Mouse (Mus musculus): Measurements from ENCODE around the gene Tmprss2.
"Not testable (repeated sequence)": the region's sequence is repeated elsewhere in the genome, so short reads cannot be mapped to it uniquely, and the experiment has no call there.

Tmprss2 gene

DNA sequence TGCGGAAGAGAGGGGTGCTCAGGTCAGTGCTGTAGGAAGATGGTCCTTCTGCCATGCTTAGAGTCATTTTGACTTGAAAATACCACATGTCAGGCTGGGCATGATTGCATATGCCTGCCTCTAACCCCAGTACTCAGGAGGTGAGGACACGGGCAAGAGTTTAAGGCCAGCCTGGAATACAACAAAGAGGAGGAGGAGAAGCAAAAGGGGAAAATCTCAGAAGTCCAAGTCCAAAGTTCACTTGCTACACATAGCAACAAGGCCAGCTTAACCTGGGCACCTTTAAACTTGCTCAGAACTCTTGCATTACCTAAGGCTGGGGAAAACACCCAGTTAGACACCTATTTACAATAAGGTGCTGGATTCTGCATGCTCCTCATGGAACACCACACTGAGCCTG lies 19.5 kb downstream of the Tmprss2 start:
- no peak for DNase-seq (ENCODE audit: low read depth, low spot score)

DNA sequence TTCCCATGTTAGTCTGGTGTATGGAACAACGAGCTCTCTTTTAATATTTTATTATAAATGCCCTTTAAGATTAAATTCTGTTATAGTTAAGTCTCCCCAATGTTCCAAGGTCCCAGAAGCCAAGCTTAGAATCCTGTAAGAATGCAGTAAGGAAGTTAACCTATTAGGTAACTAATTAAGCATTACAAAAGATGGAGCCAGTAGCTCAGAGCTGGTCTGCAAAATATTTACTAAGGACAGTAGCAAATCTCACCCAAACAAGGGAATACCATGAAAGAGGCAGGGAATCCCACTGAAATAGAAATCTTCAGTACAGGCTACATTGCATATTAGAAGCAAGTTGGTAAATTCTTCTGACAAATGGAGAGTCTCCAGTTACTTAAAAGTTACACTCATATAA lies 28.1 kb downstream of the Tmprss2 start:
- DNase-seq (ENCODE audit: low read depth, low spot score) = not testable (repeated sequence)

- no peak for DNase-seq (ENCODE audit: low read depth, low spot score)
Observed at GRCm38 (mm10) chr16:97569426-97569825, 41.6 kb downstream of the Tmprss2 start.

DNA sequence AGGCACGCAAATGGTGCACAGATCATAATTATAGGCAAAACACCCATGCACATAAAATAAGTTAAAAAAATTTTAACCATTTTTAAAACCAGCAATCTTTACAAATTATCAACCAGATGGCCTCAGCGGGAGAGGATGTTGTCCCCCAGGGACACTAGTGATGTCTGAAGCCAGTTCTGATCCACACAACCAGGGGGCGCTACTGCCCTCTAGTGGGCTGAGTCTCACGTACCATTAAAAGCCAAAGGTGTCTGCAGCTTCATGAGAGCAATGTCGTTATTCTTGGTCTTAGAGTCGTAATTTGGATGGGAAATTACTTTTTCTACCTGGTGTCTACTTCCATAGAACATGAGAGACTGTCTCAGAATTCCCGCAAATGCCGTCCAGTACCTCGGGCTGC lies 42.3 kb downstream of the Tmprss2 start:
- DNase-seq (ENCODE audit: low read depth, low spot score) = no peak

DNA sequence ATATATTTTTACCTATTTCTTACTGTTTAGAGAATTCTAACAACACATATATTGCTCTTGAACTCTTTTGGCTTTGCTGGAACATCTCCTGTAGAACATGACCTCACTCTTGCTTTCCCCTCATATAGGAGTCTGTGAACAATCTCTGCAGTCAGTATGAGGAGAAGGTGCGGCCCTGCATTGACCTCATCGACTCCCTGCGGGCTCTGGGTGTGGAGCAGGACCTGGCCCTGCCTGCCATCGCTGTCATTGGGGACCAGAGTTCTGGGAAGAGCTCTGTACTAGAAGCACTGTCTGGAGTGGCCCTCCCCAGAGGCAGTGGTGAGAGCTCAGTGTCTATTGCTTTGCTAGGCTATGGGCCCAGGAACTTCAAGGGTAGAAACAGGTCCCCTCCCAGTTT lies 66.7 kb downstream of the Tmprss2 start:
- DNase-seq (ENCODE audit: low read depth, low spot score) = no peak

DNA sequence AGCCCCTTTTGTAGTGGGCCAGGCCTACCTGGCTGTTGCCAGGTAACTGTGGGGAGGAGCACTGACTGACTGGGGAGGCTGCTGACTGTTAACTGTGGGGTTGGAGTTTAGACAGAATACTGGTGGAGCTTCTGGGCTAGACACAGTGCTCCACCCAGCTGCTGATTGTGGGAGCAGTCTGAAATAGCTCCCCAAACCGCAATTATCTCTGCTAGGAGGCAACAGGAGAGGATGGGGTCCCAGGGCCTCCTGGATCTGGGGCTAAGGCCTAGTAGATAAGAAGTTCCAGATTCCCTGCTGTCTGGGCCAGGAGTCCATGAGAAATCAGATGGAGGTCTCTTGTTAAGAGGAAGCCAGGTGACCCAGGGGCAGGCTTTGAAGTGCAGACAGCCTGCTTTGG lies 74.1 kb downstream of the Tmprss2 start:
- no peak for DNase-seq (ENCODE audit: low read depth, low spot score)

DNA sequence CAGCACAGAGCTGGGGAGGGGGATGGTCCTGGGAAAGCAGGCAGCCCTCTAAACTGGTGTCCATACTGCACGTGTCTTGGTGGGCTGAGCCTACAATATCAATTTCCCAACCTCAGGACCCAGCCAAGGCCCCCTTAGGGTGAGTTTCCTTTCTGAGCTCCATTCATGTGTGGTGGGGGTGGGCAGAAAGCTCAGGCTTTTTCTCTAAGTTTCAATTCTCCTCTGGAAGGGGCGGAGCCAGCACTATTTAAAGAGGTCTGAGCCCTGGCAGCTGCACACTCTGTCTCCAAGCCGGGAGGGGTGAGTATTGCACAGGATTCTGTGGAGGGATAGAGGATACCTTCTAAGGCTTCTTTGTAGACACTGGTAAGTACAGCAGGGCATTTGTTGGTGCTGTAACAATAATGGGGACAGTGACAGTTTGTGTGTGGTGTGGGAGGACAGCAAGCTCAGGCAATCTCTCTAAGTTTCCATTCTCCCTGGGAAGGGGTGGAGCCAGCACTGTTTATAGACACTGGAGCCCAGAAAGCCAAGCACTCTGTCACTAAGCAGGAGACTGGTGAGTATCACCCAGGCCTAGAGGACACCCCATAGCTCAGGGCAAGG lies 75.1 kb downstream of the Tmprss2 start:
- no peak for DNase-seq (ENCODE audit: low read depth, low spot score)

- no peak for DNase-seq (ENCODE audit: low read depth, low spot score)
Observed at GRCm38 (mm10) chr16:97534876-97535461, 76.0 kb downstream of the Tmprss2 start.

DNA sequence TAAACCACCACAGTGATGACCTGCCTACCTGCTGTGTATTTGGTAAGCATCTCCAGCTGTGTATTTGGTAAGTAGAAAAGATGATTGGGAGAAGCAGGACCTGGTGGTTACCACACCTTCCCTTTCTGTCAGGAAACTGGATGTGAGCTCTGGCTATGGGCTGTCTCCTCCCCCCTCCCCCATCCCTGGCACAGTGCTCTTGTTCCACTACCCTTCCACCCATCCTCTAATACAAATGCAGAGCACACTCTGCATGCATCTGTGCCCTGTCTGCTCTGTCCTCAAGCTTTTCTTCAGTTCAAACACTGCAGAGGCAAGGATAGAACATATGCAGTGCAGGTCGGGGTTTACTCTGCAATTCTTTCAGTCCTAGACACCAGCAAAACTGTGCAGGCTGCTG lies 76.5 kb downstream of the Tmprss2 start:
- DNase-seq (ENCODE audit: low read depth, low spot score) = no peak

- DNase-seq (ENCODE audit: low read depth, low spot score) = no peak
Observed at GRCm38 (mm10) chr16:97533751-97534150, 77.2 kb downstream of the Tmprss2 start.

DNA sequence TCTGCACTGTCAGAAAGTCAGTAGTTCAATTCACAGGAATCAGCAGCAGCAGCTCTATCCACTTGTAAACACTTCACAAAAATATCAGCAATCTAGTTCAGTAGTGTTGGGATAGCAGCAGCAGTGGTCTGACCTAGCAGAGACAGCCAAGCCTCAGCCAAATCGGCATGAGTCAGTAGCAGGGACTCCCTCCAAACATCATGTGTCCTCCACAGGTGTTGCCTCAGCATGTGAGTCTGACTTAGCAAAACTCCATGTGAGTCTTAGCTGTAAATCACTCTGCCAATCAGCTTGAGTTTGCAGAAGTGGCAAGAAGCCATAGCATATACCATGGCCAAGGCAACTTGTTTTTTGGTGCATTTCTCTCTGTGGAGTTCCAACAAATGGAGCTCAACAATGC lies 77.9 kb downstream of the Tmprss2 start:
- DNase-seq (ENCODE audit: low read depth, low spot score) = no peak

GRCm38 (mm10) chr16:97529241-97529640 lies 81.8 kb downstream of the Tmprss2 start:
- DNase-seq (ENCODE audit: low read depth, low spot score) = no peak

DNA sequence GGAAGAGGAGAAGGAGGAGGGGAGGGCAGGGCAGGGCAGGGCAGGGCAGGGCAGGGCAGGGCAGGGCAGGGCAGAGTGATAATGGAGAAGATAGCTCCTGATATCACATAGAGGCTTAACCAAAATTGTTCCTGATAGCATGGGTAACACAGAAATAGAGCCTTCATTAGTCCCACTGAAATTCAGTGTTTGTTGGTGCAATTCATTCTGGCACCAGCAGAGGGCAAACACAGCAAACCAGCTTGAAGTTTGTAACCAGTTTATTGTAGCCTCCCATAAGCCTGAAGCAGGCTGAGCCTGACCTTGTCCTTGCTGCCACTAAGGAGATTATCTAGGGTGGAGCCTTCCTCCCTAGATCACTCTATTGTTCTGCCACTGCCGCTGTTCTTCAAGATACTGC lies 88.0 kb downstream of the Tmprss2 start:
- peak; percentile 55 for DNase-seq (ENCODE audit: low read depth, low spot score)

- no peak for DNase-seq (ENCODE audit: low read depth, low spot score)
Observed at GRCm38 (mm10) chr16:97521983-97522382, 89.0 kb downstream of the Tmprss2 start.

DNA sequence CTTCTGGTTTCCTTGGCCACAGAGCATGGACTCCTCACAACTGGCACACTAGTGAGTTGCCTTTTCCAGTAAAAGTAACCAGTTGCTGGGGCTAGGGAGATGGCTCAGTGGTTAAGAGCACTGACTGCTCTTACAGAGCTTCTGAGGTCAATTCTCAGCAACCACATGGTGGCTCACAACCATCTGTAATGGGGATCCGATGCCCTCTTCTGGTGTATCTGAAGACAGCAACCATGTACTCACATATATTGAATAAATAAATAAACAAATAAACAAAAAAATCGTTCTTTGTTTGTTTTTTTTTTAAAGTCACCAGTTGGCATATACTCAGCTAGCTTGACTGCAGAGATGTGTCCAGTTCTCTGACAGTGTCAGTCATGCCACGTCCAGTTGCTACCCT lies 94.7 kb downstream of the Tmprss2 start:
- DNase-seq (ENCODE audit: low read depth, low spot score) = no peak

Data from WW6 (cell line).